Mouse (Mus musculus): ENCODE results near the gene Fam178b. TPM values are rescaled to one million over a fixed set of nuclear protein-coding genes. Genes with fewer than 3 reads are reported as not detected.
"Not testable (repeated sequence)": the region's sequence is repeated elsewhere in the genome, so short reads cannot be mapped to it uniquely, and the experiment has no call there.

Fam178b gene
- polyA plus RNA-seq, 1 experiment from 2014 or later: 0.15 TPM

DNA sequence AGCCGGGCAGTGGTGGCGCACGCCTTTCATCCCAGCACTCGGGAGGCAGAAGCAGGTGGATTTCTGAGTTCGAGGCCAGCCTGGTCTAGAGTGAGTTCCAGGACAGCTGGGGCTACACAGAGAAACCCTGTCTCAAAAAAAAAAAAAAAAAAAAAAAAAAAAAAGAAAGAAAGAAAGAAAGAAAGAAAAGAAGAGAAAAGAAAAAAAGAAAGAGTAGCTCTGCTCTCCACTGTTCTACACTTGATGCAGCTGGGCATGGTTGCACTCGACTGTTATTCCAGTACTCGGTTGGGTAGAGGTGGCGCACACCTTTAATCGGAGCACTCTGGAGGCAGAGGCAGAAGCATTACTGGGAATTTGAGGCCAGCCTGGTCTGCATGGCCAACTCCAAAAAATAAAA, 146.2 kb downstream of the Fam178b start, which contains the start of gene Ankrd23:
TSS of gene Ankrd23 (minus strand) at position 101 of the 400 bp plus-strand sequence.
- 77% methylated on average over 9 of the region's 9 CpGs for WGBS (ENCODE audit: insufficient replicate concordance)
- H3K27me3 ChIP-seq; H3K9ac ChIP-seq; DNase-seq; H3K4me3 ChIP-seq (replicated peaks); H3K9me3 ChIP-seq (replicated peaks); ATAC-seq (ENCODE audit: low read depth); H3K27ac ChIP-seq; H3K4me2 ChIP-seq: not testable (repeated sequence)
- peaks cover 18% of the 10 kb centered on the region for H3K36me3 ChIP-seq
- peaks cover 13% of the 10 kb centered on the region; the same call in 1 of the 2 replicates for H3K4me1 ChIP-seq (replicated peaks)

GRCm38 (mm10) chr1:36536397-36536728, 146.6 kb downstream of the Fam178b start:
- DNase-seq (no peak), ATAC-seq (ENCODE audit: low read depth) (no peak)
- Histone ChIP-seq H3K9ac (no peak overlapping the region), H3K27me3 (no peaks in the 10 kb centered on the region), H3K4me3 (replicated peaks) (no peak overlapping the region), H3K4me1 (replicated peaks) (peaks cover 13% of the 10 kb centered on the region; the same call in 1 of the 2 replicates), H3K27ac (no peak overlapping the region; the same call in 1 of the 2 replicates), H3K4me2 (no peak overlapping the region), H3K36me3 (peaks cover 14% of the 10 kb centered on the region), H3K9me3 (replicated peaks) (no peaks in the 10 kb centered on the region)
- WGBS (ENCODE audit: insufficient replicate concordance): 73% methylated on average over 8 of the region's 8 CpGs

DNA sequence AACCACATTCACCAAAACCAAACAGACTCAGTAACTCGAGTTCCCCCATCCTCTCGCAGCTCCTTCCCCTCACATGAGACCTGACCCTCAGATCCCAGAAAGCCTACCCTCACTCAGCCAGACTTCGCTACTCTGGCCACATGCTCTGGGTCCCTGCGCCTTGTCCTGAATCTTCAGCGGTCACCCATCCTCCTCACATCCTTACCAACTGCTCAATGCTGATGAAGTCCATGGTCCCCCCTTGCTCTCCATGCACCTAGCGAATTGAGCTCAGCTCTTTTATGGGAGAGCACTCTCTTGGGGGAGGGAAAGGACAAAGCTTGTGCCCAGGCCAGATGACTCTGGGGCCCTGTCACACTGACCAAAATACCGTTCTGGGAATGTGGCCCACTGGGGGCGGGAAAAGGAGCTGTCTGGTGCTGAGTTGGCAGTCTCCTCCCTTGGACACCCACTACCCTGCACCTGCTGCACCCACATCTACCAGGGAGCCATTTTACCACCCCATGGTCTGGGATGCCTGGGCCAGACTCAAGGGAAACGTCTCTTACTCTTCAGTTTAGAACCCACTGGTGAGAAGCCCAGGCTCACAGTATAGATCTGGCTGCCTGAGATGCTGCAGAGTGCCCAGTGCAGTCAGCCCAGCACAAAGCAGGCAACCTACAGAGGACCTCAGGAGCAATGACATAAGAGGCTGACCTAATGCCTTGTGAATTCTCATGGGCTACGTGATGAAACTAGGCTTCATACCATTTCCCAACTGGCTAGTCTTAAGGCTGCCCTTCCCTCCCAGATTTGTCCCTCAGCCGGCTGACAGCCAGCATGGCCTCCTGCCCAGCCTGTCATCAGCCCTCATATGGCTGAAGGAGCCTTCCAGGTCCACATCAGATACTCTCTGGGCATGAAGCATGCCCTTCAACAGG, 147.2 kb downstream of the Fam178b start:
- Histone ChIP-seq H3K27me3 (no peaks in the 10 kb centered on the region), H3K27ac (no peak overlapping the region; the same call in 1 of the 2 replicates), H3K4me2 (no peak overlapping the region), H3K4me3 (replicated peaks) (no peak overlapping the region), H3K4me1 (replicated peaks) (peaks cover 13% of the 10 kb centered on the region; the same call in 1 of the 2 replicates), H3K36me3 (peaks cover 12% of the 10 kb centered on the region), H3K9ac (no peak overlapping the region), H3K9me3 (replicated peaks) (no peaks in the 10 kb centered on the region)
- 70% methylated on average over 11 of the region's 11 CpGs for whole genome bisulfite sequencing (ENCODE audit: insufficient replicate concordance)
- ATAC-seq (ENCODE audit: low read depth) (no peak), DNase-seq (no peak)

DNA sequence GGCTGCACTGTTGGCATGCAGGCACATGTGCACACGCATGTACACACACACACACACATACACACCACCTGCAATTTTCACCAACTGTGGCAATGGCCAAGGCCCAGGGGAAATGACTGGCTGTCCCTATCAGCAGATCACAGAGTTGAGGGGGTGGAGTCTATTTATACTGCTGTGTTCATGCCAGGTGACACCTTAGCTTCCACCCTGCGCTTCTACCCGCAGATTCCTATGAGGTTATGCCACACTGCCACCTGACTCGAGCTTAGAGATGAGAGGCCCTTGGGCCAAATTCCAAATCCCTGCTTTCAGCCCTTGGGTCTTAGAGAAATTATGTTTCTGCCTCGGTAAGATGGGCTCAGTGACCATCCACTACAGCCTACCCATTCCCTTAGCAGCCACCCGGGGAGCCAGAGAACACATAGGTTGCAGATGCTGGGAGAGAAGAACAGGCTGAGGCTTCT, 148.4 kb downstream of the Fam178b start:
- Histone ChIP-seq H3K9me3 (replicated peaks) (no peaks in the 10 kb centered on the region), H3K4me3 (replicated peaks) (no peak overlapping the region), H3K9ac (no peak overlapping the region), H3K4me1 (replicated peaks) (peaks cover 13% of the 10 kb centered on the region; the same call in 1 of the 2 replicates), H3K36me3 (peaks cover 11% of the 10 kb centered on the region), H3K4me2 (no peak overlapping the region), H3K27ac (no peak overlapping the region), H3K27me3 (no peaks in the 10 kb centered on the region)
- no peak for DNase-seq
- no peak for ATAC-seq (ENCODE audit: low read depth)
- 60% methylated on average over 6 of the region's 6 CpGs for WGBS (ENCODE audit: insufficient replicate concordance)

DNA sequence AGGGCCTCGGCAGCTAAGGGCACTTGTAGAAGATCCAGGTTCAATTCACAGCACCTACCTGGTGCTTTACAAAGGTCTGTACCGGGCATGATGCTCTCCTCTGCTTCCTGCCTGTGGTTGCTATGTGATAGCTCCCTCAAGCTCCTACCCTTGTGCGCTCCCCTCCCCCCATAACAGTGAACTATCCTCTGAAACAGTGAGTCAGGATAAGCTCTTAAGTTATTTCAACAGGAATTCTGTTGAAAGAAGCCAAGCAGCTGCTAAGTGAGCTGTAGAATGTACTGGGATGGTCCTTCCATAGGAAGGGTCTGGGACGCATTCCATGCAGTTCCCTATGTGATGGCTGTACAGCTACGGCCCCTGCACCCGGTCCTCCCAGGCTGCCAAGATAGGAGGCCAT, 149.4 kb downstream of the Fam178b start:
- 78% methylated on average over 6 of the region's 6 CpGs for WGBS (ENCODE audit: insufficient replicate concordance)
- no peak overlapping the region for H3K4me3 ChIP-seq (replicated peaks)
- no peak overlapping the region for H3K9ac ChIP-seq
- H3K36me3 ChIP-seq: peaks cover 4% of the 10 kb centered on the region; the same call in 1 of the 2 replicates
- H3K9me3 ChIP-seq (replicated peaks): no peaks in the 10 kb centered on the region
- peaks cover 10% of the 10 kb centered on the region; the same call in 1 of the 2 replicates for H3K4me1 ChIP-seq (replicated peaks)
- ATAC-seq (ENCODE audit: low read depth): no peak
- no peaks in the 10 kb centered on the region for H3K27me3 ChIP-seq
- DNase-seq: no peak
- H3K27ac ChIP-seq: no peak overlapping the region
- H3K4me2 ChIP-seq: no peak overlapping the region

- peaks cover 10% of the 10 kb centered on the region; the same call in 1 of the 2 replicates for H3K4me1 ChIP-seq (replicated peaks)
- no peak for DNase-seq
- H3K9ac ChIP-seq: no peak overlapping the region
- no peak overlapping the region for H3K4me2 ChIP-seq
- H3K4me3 ChIP-seq (replicated peaks): no peak overlapping the region
- H3K27me3 ChIP-seq: no peaks in the 10 kb centered on the region
- H3K9me3 ChIP-seq (replicated peaks): no peaks in the 10 kb centered on the region
- H3K36me3 ChIP-seq: no peaks in the 10 kb centered on the region
- 85% methylated on average over 12 of the region's 12 CpGs for whole genome bisulfite sequencing (ENCODE audit: insufficient replicate concordance)
- no peak for ATAC-seq (ENCODE audit: low read depth)
- no peak overlapping the region for H3K27ac ChIP-seq
Measured at GRCm38 (mm10) chr1:36531461-36531860, 151.5 kb downstream of the Fam178b start.

GRCm38 (mm10) chr1:36530962-36531361, 152.0 kb downstream of the Fam178b start:
- H3K27ac ChIP-seq: no peak overlapping the region
- H3K36me3 ChIP-seq: peaks cover 5% of the 10 kb centered on the region
- no peak overlapping the region for H3K9ac ChIP-seq
- DNase-seq (no peak), ATAC-seq (ENCODE audit: low read depth) (no peak)
- peaks cover 8% of the 10 kb centered on the region; the same call in 1 of the 2 replicates for H3K4me1 ChIP-seq (replicated peaks)
- H3K4me3 ChIP-seq (replicated peaks): no peak overlapping the region
- no peaks in the 10 kb centered on the region for H3K9me3 ChIP-seq (replicated peaks)
- WGBS (ENCODE audit: insufficient replicate concordance): 80% methylated on average over 7 of the region's 7 CpGs
- no peak overlapping the region for H3K4me2 ChIP-seq
- no peaks in the 10 kb centered on the region for H3K27me3 ChIP-seq

DNA sequence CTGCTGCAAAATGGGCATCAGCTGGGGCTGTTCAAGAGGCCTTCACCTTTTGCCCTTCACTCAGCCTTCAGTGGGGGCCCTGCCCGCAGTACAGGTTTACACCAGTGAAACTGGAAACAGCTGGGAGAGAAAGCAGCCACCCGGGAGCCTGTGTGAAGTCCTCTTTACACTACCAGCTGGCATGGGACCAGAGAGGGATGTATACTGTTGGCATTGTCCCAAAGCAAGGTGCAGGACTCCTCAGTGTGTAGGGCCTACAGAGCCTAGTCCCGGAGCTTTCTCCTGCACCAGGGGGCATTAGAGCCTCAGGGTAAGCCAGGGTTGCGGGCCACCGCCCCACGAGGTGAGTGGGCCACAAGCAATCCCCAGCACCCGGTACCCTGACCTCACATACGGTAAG, 152.5 kb downstream of the Fam178b start:
- H3K27ac ChIP-seq: no peak overlapping the region
- H3K27me3 ChIP-seq: no peaks in the 10 kb centered on the region
- 82% methylated on average over 8 of the region's 8 CpGs for WGBS (ENCODE audit: insufficient replicate concordance)
- peaks cover 10% of the 10 kb centered on the region for H3K36me3 ChIP-seq
- no peaks in the 10 kb centered on the region for H3K9me3 ChIP-seq (replicated peaks)
- peaks cover 10% of the 10 kb centered on the region; the same call in 1 of the 2 replicates for H3K4me1 ChIP-seq (replicated peaks)
- H3K9ac ChIP-seq: no peak overlapping the region
- no peak overlapping the region for H3K4me2 ChIP-seq
- H3K4me3 ChIP-seq (replicated peaks): no peak overlapping the region
- no peak for DNase-seq
- ATAC-seq (ENCODE audit: low read depth): 0 out of 2 replicates have a peak, but pooled peaks have one; percentile 4

DNA sequence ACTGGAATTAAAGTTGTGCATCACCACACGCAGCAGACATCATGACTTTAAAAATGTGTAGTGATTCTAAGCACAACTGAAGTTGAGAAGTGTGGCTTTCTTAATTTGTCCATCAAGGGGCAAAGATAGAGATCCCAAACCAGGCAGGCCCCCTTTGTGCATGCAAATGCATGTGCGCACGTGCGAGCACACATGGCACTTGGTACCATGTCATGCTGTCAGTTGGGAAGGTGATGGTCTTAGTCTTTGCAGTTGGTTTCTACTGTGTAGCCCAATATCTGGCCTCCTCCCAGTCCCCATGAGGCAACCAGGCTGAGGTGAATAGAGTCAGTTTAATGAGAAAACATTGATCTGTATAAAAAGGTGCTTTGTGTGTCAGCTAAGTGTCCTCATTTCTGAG, 153.1 kb downstream of the Fam178b start:
- Histone ChIP-seq H3K27ac (no peak overlapping the region), H3K36me3 (peaks cover 16% of the 10 kb centered on the region), H3K9me3 (replicated peaks) (no peaks in the 10 kb centered on the region), H3K27me3 (no peaks in the 10 kb centered on the region), H3K9ac (no peak overlapping the region), H3K4me1 (replicated peaks) (peaks cover 13% of the 10 kb centered on the region; the same call in 1 of the 2 replicates), H3K4me3 (replicated peaks) (no peak overlapping the region), H3K4me2 (no peak overlapping the region)
- DNase-seq (no peak), ATAC-seq (ENCODE audit: low read depth) (no peak)
- 79% methylated on average over 4 of the region's 4 CpGs for WGBS (ENCODE audit: insufficient replicate concordance)

- Histone ChIP-seq H3K4me3 (replicated peaks) (no peak overlapping the region), H3K36me3 (peaks cover 22% of the 10 kb centered on the region), H3K9ac (no peak overlapping the region), H3K27me3 (no peaks in the 10 kb centered on the region), H3K4me2 (no peak overlapping the region), H3K4me1 (replicated peaks) (peaks cover 10% of the 10 kb centered on the region; the same call in 1 of the 2 replicates), H3K9me3 (replicated peaks) (no peaks in the 10 kb centered on the region), H3K27ac (no peak overlapping the region)
- ATAC-seq (ENCODE audit: low read depth) (no peak), DNase-seq (no peak)
- WGBS (ENCODE audit: insufficient replicate concordance): 79% methylated on average over 4 of the region's 4 CpGs
Measured at GRCm38 (mm10) chr1:36529274-36529673, 153.7 kb downstream of the Fam178b start.

DNA sequence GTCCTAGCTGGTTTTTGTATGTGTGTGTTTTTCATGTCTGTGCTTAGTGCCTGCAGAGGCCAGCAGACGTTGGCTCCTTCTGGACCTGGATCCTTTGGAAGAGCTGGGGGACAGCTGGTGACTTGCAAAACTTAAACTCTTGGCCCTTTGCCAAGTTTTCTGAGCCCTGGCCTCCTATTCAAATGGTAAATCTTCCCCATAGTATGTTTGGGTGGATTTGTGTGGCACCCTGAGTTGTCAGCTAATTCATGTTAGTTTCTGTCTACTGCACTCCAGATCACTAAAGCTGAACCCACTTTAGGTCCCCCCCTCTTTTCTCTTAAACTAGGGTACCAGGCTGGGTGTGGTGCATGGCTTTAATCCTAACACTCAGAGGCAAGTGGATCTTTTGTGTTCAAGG, 154.6 kb downstream of the Fam178b start:
- Histone ChIP-seq H3K9me3 (replicated peaks) (no peaks in the 10 kb centered on the region), H3K4me1 (replicated peaks) (peaks cover 10% of the 10 kb centered on the region; the same call in 1 of the 2 replicates), H3K4me3 (replicated peaks) (no peak overlapping the region), H3K36me3 (peaks cover 31% of the 10 kb centered on the region), H3K9ac (no peak overlapping the region), H3K4me2 (no peak overlapping the region), H3K27ac (no peak overlapping the region), H3K27me3 (no peaks in the 10 kb centered on the region)
- WGBS (ENCODE audit: insufficient replicate concordance): 57% methylated on average over 1 of the region's 1 CpGs
- ATAC-seq (ENCODE audit: low read depth): no peak
- DNase-seq: no peak
